Mouse (Mus musculus) hindbrain, postnatal 0 days (tissue): ENCODE results near the gene Tbc1d22a. TPM values are rescaled to one million over a fixed set of nuclear protein-coding genes. Genes with fewer than 3 reads are reported as not detected.

Source experiments
- ATAC-seq: fragments of 200-750 bp; cut with Nextera tagmentation; 2 replicates; pipeline ENCODE4 v1.8.0; 2017; ENCODE audit warnings: mild to moderate bottlenecking, moderate TSS enrichment, moderate library complexity
- DNase-seq: peaks from one replicate; pipeline ENCODE4 v3.0.0-alpha.2; 2015; ENCODE audit warnings: low spot score
- H3K27ac ChIP-seq: fragments of 300-500 bp; sonication (generic); 2 replicates; pipeline ENCODE4 v1.5.1; 2014; ENCODE audit warnings: mild to moderate bottlenecking
- H3K27me3 ChIP-seq: fragments of 300-500 bp; sonication (generic); 2 replicates; pipeline ENCODE4 v1.6.1; 2014; ENCODE audit warnings: low read length, mixed read lengths; ENCODE audit not compliant: insufficient read depth
- H3K36me3 ChIP-seq: fragments of 300-500 bp; sonication (generic); 2 replicates; pipeline ENCODE4 v1.6.1; 2014; ENCODE audit warnings: low read length, mixed read lengths; ENCODE audit not compliant: insufficient read depth
- H3K4me1 ChIP-seq: fragments of 300-500 bp; sonication (generic); 2 replicates; pipeline ENCODE4 v1.6.1; 2014; ENCODE audit warnings: antibody characterized with exemption, low read length, mixed read lengths; ENCODE audit not compliant: insufficient read depth
- H3K4me2 ChIP-seq: fragments of 300-500 bp; sonication (generic); 2 replicates; pipeline ENCODE4 v1.6.1; 2014; ENCODE audit warnings: low read depth, mild to moderate bottlenecking, low read length, moderate library complexity, mixed read lengths
- H3K4me3 ChIP-seq: fragments of 300-500 bp; sonication (generic); 2 replicates; pipeline ENCODE4 v1.5.1; 2014; ENCODE audit warnings: low read length
- H3K9ac ChIP-seq: fragments of 300-500 bp; sonication (generic); replicated peaks from 2 replicates; pipeline ENCODE4 v1.6.1; 2014; ENCODE audit warnings: mild to moderate bottlenecking, low read length, moderate library complexity, mixed read lengths
- H3K9me3 ChIP-seq: fragments of 300-500 bp; sonication (generic); 2 replicates; pipeline ENCODE4 v1.6.1; 2016; ENCODE audit warnings: low read length, mixed read lengths
- CTCF ChIP-seq: IDR thresholded peaks from 2 replicates; pipeline ENCODE4 v1.5.1; 2016; ENCODE audit warnings: antibody characterized with exemption, control low read depth, low read depth
- WGBS: fragments of 180-500 bp; shearing (Covaris S2); extraction: QIAGEN DNeasy Blood & Tissue Kit; methylation state at CpG from one replicate; pipeline ENCODE4 v1.1.7; 2014; 5-methylcytosine and 5-hydroxymethylcytosine counted together
- polyA plus RNA-seq: library from polyadenylated mRNA; unstranded; fragments of >200 nt; fragmentation: Nextera tagmentation; extraction: Ambion mirVana; gene quantifications from 2 replicates; pipeline ENCODE4 v1.2.1, GENCODE M21; 2015
- total RNA-seq: library from RNA; depleted of rRNA; stranded (reverse); fragments of >200 nt; gene quantifications from 2 replicates; pipeline ENCODE4 v1.2.3, GENCODE M21; 2014

Tbc1d22a gene
- total and polyA plus RNA-seq, 2 experiments from 2014 or later: 13.6 to 26.2 TPM

DNA sequence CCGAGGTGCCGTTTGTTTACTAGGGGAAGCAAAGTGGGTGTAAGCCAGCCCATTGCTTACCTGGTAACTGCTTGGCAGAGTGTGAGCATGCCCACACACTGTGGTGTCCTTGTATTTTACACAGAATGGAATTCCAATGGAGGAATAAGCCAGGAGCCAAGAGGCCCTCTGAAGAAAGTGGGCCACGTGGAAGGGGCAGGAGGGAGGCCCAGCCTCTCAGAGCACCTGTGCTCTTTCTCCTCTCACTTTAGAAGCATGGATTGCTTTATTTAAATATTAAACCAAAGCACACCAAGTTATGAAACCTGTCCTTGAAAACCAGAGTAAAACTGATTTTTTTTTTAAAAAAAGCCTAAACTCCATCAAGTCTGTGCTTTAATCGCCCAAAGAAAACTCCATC, 213.2 kb downstream of the Tbc1d22a start:
- DNase-seq (no peak), ATAC-seq (no peak)
- no peaks in the 10 kb centered on the region for H3K36me3 ChIP-seq
- no peak overlapping the region for H3K9ac ChIP-seq
- H3K27ac ChIP-seq: no peak overlapping the region
- 79% methylated on average over 4 of the region's 4 CpGs for WGBS
- no peak overlapping the region for H3K4me2 ChIP-seq
- H3K9me3 ChIP-seq: no peaks in the 10 kb centered on the region
- no peaks in the 10 kb centered on the region for H3K27me3 ChIP-seq
- no peak overlapping the region for H3K4me3 ChIP-seq
- no peaks in the 10 kb centered on the region for H3K4me1 ChIP-seq
- no peak for TF ChIP-seq CTCF

- Histone ChIP-seq H3K4me2 (no peak overlapping the region), H3K9me3 (no peaks in the 10 kb centered on the region), H3K36me3 (no peaks in the 10 kb centered on the region), H3K9ac (no peak overlapping the region), H3K4me3 (no peak overlapping the region), H3K27ac (no peak overlapping the region), H3K4me1 (no peaks in the 10 kb centered on the region), H3K27me3 (no peaks in the 10 kb centered on the region)
- no peak for DNase-seq
- ATAC-seq: no peak
- WGBS: 58% methylated on average over 5 of the region's 5 CpGs
- no peak for TF ChIP-seq CTCF
These were observed 214.2 kb downstream of the Tbc1d22a start for GRCm38 (mm10) chr15:86428496-86428895.

DNA sequence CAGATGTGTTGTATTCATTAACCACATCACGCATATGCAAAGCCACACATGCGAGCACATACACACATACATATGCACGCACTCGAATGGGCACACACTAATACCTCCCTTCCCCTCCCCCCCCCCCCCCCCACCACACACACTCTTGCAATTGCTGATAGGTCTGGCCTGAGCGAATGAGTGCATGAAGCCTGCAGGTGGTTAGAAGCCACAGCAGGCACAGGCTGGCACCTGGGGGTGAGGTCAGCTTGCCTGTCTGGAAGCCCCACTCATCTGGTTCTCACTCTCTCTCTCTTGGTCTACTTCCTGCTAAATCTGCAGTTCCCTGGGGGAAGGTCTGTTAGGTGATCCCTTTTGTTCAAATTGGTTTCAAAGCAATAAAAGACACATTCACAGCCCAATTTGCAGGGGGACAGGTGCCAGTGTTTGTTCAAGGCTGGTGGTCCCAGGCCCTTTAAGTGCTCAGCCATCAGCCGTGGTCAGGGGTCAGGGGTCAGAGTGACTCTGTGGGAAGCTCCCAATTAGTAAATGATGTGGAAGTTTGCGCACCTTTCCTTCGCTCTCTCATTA, 215.6 kb downstream of the Tbc1d22a start:
- Histone ChIP-seq H3K27ac (no peak overlapping the region), H3K4me1 (no peaks in the 10 kb centered on the region), H3K9me3 (no peaks in the 10 kb centered on the region), H3K9ac (no peak overlapping the region), H3K4me3 (no peak overlapping the region), H3K4me2 (no peak overlapping the region), H3K36me3 (no peaks in the 10 kb centered on the region), H3K27me3 (no peaks in the 10 kb centered on the region)
- no peak for TF ChIP-seq CTCF
- WGBS: 77% methylated on average over 8 of the region's 8 CpGs
- DNase-seq (no peak), ATAC-seq (no peak)

DNA sequence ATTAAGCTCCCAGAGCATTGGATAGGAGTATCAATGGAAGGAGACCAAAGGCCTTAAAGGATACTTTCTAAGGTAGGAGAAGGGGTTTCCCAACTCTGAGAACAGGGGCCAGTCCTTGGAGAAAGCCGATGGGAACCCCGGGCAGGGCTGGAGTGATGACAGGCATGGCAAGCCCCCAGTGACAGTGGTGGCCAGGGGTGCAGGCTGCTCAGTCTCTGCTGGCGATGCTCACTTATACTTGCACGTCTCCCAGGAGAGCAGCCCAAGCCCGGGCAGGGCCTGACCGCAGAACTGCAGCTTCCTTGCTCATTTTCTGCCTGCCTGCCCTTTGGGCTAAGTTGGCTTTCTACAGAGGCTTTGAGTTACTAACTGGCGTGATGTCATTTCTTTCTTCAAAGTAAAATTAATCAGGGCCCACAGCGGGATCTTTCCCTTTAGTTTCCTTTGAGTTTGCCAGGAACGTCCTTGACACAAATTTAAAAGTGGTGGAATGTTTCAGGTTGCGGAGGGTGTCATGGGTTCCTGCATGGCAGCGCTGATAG, 217.4 kb downstream of the Tbc1d22a start:
- no peaks in the 10 kb centered on the region for H3K36me3 ChIP-seq
- no peaks in the 10 kb centered on the region for H3K9me3 ChIP-seq
- ATAC-seq (no peak), DNase-seq (no peak)
- H3K9ac ChIP-seq: no peak overlapping the region
- WGBS: 58% methylated on average over 11 of the region's 11 CpGs
- TF ChIP-seq CTCF: no peak
- H3K4me2 ChIP-seq: no peak overlapping the region
- no peaks in the 10 kb centered on the region for H3K27me3 ChIP-seq
- H3K4me3 ChIP-seq: no peak overlapping the region
- H3K4me1 ChIP-seq: no peaks in the 10 kb centered on the region
- no peak overlapping the region for H3K27ac ChIP-seq

DNA sequence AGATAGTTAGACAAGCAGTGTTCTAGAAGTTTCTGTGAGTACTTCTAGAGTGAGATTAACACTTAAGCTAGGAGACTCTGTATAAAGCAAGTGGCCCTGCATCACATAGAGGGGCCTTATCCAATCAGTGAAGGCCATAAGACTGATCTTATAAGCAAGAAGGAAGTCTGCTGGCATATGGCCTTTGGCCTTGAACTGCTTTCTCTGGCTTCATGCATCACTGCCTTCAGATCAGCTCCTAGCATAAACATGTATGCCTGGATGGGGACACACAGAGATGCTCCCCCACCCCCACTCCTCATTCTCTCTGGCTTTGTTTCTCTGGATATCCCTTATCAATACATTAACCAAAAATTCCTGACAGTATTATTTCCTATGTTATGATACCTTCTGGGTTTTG, 218.5 kb downstream of the Tbc1d22a start:
- H3K4me1 ChIP-seq: no peaks in the 10 kb centered on the region
- no peak overlapping the region for H3K4me3 ChIP-seq
- no peaks in the 10 kb centered on the region for H3K27me3 ChIP-seq
- TF ChIP-seq CTCF: no peak
- H3K4me2 ChIP-seq: no peak overlapping the region
- H3K36me3 ChIP-seq: no peaks in the 10 kb centered on the region
- DNase-seq (no peak), ATAC-seq (no peak)
- H3K9ac ChIP-seq: no peak overlapping the region
- H3K9me3 ChIP-seq: no peaks in the 10 kb centered on the region
- H3K27ac ChIP-seq: no peak overlapping the region

GRCm38 (mm10) chr15:86433378-86433777, 219.1 kb downstream of the Tbc1d22a start:
- Histone ChIP-seq H3K4me3 (no peak overlapping the region), H3K27me3 (no peaks in the 10 kb centered on the region), H3K9ac (no peak overlapping the region), H3K36me3 (no peaks in the 10 kb centered on the region), H3K9me3 (no peaks in the 10 kb centered on the region), H3K4me2 (no peak overlapping the region), H3K4me1 (no peaks in the 10 kb centered on the region), H3K27ac (no peak overlapping the region)
- 70% methylated on average over 8 of the region's 8 CpGs for WGBS
- DNase-seq: peak; percentile 30
- no peak for ATAC-seq
- TF ChIP-seq CTCF: no peak

GRCm38 (mm10) chr15:86434241-86434640, 220.0 kb downstream of the Tbc1d22a start:
- Histone ChIP-seq H3K27ac (no peak overlapping the region), H3K4me3 (no peak overlapping the region), H3K4me2 (no peak overlapping the region), H3K36me3 (no peaks in the 10 kb centered on the region), H3K9me3 (no peaks in the 10 kb centered on the region), H3K9ac (no peak overlapping the region), H3K4me1 (no peaks in the 10 kb centered on the region), H3K27me3 (no peaks in the 10 kb centered on the region)
- no peak for DNase-seq
- 91% methylated on average over 3 of the region's 3 CpGs for WGBS
- TF ChIP-seq CTCF: no peak
- ATAC-seq: no peak
